Mouse (Mus musculus): ENCODE data around the gene Stambpl1. TPM values are rescaled to one million over a fixed set of nuclear protein-coding genes. Genes with fewer than 3 reads are reported as not detected.
A peak's percentile ranks its signal among the peaks of the same experiment; 100 is the strongest.

The Stambpl1 gene
- polyA plus RNA-seq (2014; fragmentation: Nextera tagmentation; extraction: Ambion mirVana) = 11.9 and 12.0 TPM in 2 replicates

DNA sequence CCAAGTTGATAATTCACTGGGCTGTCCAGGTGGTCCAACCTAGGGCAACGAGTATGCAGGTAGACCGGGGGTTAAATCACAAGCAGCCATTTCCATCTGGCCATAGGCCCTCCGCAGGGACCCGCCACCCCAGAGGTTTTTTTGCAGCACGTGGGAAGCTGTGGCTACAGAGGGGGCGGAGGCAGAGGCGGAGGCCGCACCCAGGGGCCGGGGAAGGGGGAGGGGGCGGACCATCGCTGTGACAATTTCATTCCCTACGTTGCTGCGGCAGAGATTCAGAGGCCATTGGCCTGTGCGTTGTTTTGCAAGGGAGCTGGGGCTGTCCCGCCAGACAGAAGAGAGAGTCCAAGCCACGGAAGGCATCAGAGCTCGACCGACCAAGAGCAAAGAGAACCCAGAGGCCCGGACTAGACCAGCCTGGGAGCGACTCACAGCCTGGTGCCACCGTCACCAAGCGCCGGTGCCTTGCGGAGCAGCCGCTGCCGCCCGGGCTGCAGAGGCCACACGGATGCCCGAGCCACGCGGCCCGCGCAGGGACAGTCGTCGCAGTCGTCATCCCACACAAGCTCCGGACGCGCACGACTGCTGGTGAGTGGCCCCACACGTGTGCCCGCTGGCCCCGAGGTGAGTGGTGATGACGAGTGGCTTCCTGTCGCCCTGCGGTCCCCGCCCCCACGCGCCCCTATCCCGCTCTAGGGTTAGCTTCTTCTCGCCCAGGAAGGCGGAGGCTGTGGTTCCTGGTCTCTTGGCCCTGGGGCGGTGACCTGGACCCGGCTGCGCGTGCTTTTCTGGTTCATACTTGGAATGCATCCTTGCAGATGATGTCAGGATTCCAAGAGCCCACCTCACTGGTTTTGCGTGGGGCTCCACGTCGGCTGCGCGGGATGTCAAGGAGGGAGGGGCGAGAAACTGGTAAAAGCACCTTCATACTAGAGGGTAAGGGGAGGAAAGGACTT lies at the start of gene Stambpl1:
Stambpl1 (plus strand) TSS at position 222 of the 956 bp plus-strand sequence.
- Histone ChIP-seq H3K36me3 (ENCODE audit: control insufficient read depth, insufficient read depth, low read length) (no peaks in the 10 kb centered on the region), H3K9ac (ENCODE audit: low read length) (peak within 1 kb of the TSS; percentile 64), H3K27ac (replicated peaks; ENCODE audit: low read depth, low read length) (peak within 1 kb of the TSS; percentile 14), H3K4me3 (ENCODE audit: low read depth, low read length) (peak within 1 kb of the TSS; percentile 67), H3K27me3 (ENCODE audit: control insufficient read depth, insufficient read depth, low read length) (no peaks in the 10 kb centered on the region), H3K9me3 (ENCODE audit: control insufficient read depth, low read length) (no peaks in the 10 kb centered on the region), H3K4me1 (ENCODE audit: control insufficient read depth, insufficient read depth, low read length) (peaks cover 15% of the 10 kb centered on the region; the same call in 1 of the 2 replicates), H3K4me2 (ENCODE audit: low read depth, severe bottlenecking) (peak within 1 kb of the TSS; percentile 87)
- peak; percentile 64 for ATAC-seq (ENCODE audit: insufficient number of reproducible peaks, low FRiP score, low TSS enrichment, low read depth)
- WGBS = 1% methylated on average over 62 of the region's 62 CpGs
- peak; percentile 75 for DNase-seq (ENCODE audit: low spot score)

DNA sequence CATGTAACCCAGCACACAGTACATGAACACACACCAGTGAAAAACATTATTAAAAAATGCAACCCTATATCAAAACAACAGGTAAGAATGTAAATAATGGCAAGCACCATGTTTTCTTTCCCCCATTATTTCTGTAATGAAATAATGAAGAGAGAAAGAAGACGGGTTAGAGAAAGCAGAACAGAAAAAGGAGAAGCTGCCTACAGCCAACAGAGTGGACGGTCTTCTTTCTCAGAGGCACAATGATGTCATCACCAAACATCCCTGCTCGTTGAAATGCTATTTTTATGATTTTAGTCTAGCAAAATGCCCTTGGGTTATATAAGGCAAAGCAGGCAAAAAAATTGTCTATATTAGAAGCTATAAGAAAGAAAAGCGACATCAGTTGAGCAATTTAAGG lies 43.6 kb upstream of the Stambpl1 start:
- Histone ChIP-seq H3K9me3 (ENCODE audit: control insufficient read depth, low read length) (no peaks in the 10 kb centered on the region), H3K4me2 (ENCODE audit: low read depth, severe bottlenecking) (no peak overlapping the region), H3K9ac (ENCODE audit: low read length) (no peak overlapping the region), H3K4me1 (ENCODE audit: control insufficient read depth, insufficient read depth, low read length) (no peaks in the 10 kb centered on the region), H3K36me3 (ENCODE audit: control insufficient read depth, insufficient read depth, low read length) (no peaks in the 10 kb centered on the region), H3K4me3 (ENCODE audit: low read depth, low read length) (no peak overlapping the region), H3K27me3 (ENCODE audit: control insufficient read depth, insufficient read depth, low read length) (no peaks in the 10 kb centered on the region), H3K27ac (replicated peaks; ENCODE audit: low read depth, low read length) (no peak overlapping the region)
- no peak for ATAC-seq (ENCODE audit: insufficient number of reproducible peaks, low FRiP score, low TSS enrichment, low read depth)
- no peak for DNase-seq (ENCODE audit: low spot score)
- WGBS = 83% methylated on average over 4 of the region's 4 CpGs

DNA sequence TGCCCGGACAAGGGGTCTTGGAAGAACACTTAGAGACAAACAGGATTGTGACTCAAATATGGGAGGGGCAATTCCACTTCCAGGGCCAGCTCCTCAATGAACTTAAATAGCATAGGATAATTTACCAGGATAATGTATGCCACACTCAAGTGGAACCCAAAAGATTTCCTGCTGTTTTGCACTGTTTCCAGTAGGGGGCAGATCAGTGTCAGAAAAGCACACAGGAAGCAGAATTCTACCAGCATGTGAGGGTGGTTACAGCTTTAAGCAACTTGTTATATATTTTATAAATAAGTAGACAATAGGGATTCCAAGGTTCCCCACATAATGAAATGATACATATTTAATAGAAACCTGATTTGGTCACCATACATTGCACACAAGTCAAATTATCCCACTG lies 40.1 kb upstream of the Stambpl1 start:
- no peaks in the 10 kb centered on the region for H3K36me3 ChIP-seq (ENCODE audit: control insufficient read depth, insufficient read depth, low read length)
- DNase-seq (ENCODE audit: low spot score) (no peak), ATAC-seq (ENCODE audit: insufficient number of reproducible peaks, low FRiP score, low TSS enrichment, low read depth) (no peak)
- WGBS = 60% methylated on average over 1 of the region's 1 CpGs
- no peak overlapping the region for H3K4me3 ChIP-seq (ENCODE audit: low read depth, low read length)
- no peaks in the 10 kb centered on the region for H3K27me3 ChIP-seq (ENCODE audit: control insufficient read depth, insufficient read depth, low read length)
- no peak overlapping the region for H3K4me2 ChIP-seq (ENCODE audit: low read depth, severe bottlenecking)
- H3K4me1 ChIP-seq (ENCODE audit: control insufficient read depth, insufficient read depth, low read length) = no peaks in the 10 kb centered on the region
- H3K9ac ChIP-seq (ENCODE audit: low read length) = no peak overlapping the region
- H3K9me3 ChIP-seq (ENCODE audit: control insufficient read depth, low read length) = no peaks in the 10 kb centered on the region
- no peak overlapping the region for H3K27ac ChIP-seq (replicated peaks; ENCODE audit: low read depth, low read length)

DNA sequence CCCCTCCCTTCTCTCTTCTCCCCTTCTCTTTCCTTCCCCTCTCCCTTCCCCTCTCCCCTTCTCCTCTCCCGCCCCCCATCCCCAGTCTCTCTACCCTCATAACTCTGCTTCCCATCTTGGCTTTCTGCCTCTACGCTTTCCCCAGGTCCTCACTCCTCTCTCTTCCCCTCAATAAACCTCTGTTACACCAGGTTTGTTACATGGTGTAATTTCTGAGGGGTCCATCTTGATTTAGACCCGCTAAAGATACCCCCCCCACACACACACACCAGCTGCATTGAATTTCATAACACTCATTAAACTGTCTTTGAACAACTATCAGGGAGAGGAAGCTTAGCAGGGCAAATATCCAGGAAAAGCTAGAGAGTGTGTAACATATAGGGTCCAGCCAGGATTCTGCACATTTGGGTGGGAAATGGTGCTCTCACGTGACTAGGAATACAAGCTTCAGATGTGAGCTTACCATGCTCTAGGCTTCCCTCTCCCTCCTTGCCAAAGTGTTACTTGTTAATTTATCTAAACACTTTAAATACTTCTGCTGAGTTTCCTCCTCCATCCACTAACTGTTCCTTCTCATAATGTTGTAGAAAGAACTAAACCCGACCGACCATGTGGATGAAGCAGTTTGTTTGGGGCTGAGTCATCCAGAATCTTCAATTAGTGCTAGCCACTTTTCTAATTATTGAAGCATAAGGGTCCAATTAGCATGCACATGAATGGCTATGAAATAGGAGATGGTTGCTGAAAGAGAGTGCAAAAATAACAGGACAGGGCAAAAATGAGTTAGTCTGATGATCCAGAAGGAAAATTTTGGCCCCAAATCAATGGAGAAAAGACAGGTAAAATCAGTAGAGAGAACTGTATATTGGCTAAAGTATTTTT lies 38.5 kb upstream of the Stambpl1 start:
- 36% methylated on average over 6 of the region's 6 CpGs for WGBS
- Histone ChIP-seq H3K4me2 (ENCODE audit: low read depth, severe bottlenecking) (no peak overlapping the region), H3K9ac (ENCODE audit: low read length) (no peak overlapping the region), H3K4me3 (ENCODE audit: low read depth, low read length) (no peak overlapping the region), H3K27ac (replicated peaks; ENCODE audit: low read depth, low read length) (no peak overlapping the region), H3K9me3 (ENCODE audit: control insufficient read depth, low read length) (no peaks in the 10 kb centered on the region), H3K36me3 (ENCODE audit: control insufficient read depth, insufficient read depth, low read length) (no peaks in the 10 kb centered on the region), H3K4me1 (ENCODE audit: control insufficient read depth, insufficient read depth, low read length) (no peaks in the 10 kb centered on the region), H3K27me3 (ENCODE audit: control insufficient read depth, insufficient read depth, low read length) (no peaks in the 10 kb centered on the region)
- ATAC-seq (ENCODE audit: insufficient number of reproducible peaks, low FRiP score, low TSS enrichment, low read depth) = no peak
- DNase-seq (ENCODE audit: low spot score) = no peak

DNA sequence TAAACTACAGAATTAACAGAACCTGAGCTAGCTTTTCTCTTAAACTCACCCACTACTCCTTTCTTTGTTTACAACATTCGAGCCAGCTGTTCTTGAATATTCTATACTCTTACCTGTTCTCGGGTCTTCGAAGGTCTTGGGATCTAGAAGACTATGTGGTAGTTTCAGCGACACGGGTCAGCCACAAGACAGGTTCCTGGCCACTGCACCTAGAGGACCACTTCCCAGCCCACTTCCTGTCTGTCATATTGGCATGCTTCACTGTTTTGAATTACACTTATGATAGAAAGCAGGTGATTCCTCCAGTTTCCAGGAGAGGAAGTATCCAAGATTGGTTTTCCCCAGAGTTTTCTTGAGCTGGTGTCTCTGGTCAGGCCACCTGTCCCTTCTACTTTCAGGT lies 29.3 kb upstream of the Stambpl1 start:
- Histone ChIP-seq H3K4me3 (ENCODE audit: low read depth, low read length) (no peak overlapping the region), H3K4me2 (ENCODE audit: low read depth, severe bottlenecking) (no peak overlapping the region), H3K4me1 (ENCODE audit: control insufficient read depth, insufficient read depth, low read length) (no peaks in the 10 kb centered on the region), H3K9ac (ENCODE audit: low read length) (no peak overlapping the region), H3K27ac (replicated peaks; ENCODE audit: low read depth, low read length) (no peak overlapping the region), H3K27me3 (ENCODE audit: control insufficient read depth, insufficient read depth, low read length) (no peaks in the 10 kb centered on the region), H3K36me3 (ENCODE audit: control insufficient read depth, insufficient read depth, low read length) (no peaks in the 10 kb centered on the region), H3K9me3 (ENCODE audit: control insufficient read depth, low read length) (no peaks in the 10 kb centered on the region)
- ATAC-seq (ENCODE audit: insufficient number of reproducible peaks, low FRiP score, low TSS enrichment, low read depth) (no peak), DNase-seq (ENCODE audit: low spot score) (no peak)
- 86% methylated on average over 5 of the region's 5 CpGs for WGBS

DNA sequence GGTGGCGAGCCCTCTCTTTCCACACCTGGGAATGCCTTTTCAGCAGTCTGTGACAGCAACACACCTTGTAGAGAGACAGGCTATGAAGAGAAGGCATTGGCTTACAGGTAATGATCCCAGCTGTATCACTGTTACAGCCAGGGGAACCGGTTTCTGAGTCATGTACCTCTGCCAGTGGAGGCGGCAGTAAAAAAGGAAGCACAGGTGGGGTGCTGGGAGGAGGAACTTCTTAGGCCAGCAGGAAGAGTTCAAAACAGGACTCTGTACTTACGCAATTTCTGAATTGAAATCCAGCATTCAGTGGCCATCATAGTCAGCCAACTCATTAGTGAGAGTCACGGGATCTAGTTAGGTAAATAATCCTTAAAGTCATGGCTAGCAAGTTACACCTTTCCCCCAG lies 26.1 kb upstream of the Stambpl1 start, which contains the start of gene Ankrd22:
Ankrd22 (minus strand) TSS at position 163 of the 400 bp plus-strand sequence.
- Histone ChIP-seq H3K4me2 (ENCODE audit: low read depth, severe bottlenecking) (no peak within 1 kb of the TSS), H3K36me3 (ENCODE audit: control insufficient read depth, insufficient read depth, low read length) (no peaks in the 10 kb centered on the region), H3K4me3 (ENCODE audit: low read depth, low read length) (no peak within 1 kb of the TSS), H3K9me3 (ENCODE audit: control insufficient read depth, low read length) (no peaks in the 10 kb centered on the region), H3K27ac (replicated peaks; ENCODE audit: low read depth, low read length) (no peak within 1 kb of the TSS), H3K9ac (ENCODE audit: low read length) (no peak within 1 kb of the TSS), H3K4me1 (ENCODE audit: control insufficient read depth, insufficient read depth, low read length) (no peaks in the 10 kb centered on the region), H3K27me3 (ENCODE audit: control insufficient read depth, insufficient read depth, low read length) (no peaks in the 10 kb centered on the region)
- WGBS = 65% methylated on average over 5 of the region's 5 CpGs
- no peak for DNase-seq (ENCODE audit: low spot score)
- no peak for ATAC-seq (ENCODE audit: insufficient number of reproducible peaks, low FRiP score, low TSS enrichment, low read depth)

DNA sequence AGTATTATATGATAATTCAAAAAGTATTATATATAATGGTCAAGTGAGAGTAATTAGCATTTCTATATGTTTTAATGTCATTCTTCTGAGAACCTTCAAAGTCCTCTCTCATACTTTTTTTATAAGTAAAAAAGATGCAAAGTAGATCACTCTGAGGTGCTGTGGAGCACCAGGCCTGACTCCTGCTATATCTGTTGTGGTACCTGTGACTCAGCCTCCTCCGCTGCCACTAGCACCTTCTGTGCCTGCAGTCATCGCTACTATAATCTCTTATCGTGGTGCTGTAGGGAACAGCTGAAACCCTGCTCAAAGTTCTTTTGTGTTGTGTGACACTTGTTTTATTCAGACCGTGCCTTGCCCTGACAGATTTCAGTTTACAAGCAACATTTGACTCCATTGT lies 25.6 kb upstream of the Stambpl1 start:
- Histone ChIP-seq H3K36me3 (ENCODE audit: control insufficient read depth, insufficient read depth, low read length) (no peaks in the 10 kb centered on the region), H3K4me1 (ENCODE audit: control insufficient read depth, insufficient read depth, low read length) (no peaks in the 10 kb centered on the region), H3K27ac (replicated peaks; ENCODE audit: low read depth, low read length) (no peak overlapping the region), H3K4me3 (ENCODE audit: low read depth, low read length) (no peak overlapping the region), H3K27me3 (ENCODE audit: control insufficient read depth, insufficient read depth, low read length) (no peaks in the 10 kb centered on the region), H3K9ac (ENCODE audit: low read length) (no peak overlapping the region), H3K4me2 (ENCODE audit: low read depth, severe bottlenecking) (no peak overlapping the region), H3K9me3 (ENCODE audit: control insufficient read depth, low read length) (no peaks in the 10 kb centered on the region)
- 0 out of 2 replicates have a peak, but pooled peaks have one; percentile 26 for ATAC-seq (ENCODE audit: insufficient number of reproducible peaks, low FRiP score, low TSS enrichment, low read depth)
- no peak for DNase-seq (ENCODE audit: low spot score)
- WGBS = 88% methylated on average over 4 of the region's 4 CpGs

DNA sequence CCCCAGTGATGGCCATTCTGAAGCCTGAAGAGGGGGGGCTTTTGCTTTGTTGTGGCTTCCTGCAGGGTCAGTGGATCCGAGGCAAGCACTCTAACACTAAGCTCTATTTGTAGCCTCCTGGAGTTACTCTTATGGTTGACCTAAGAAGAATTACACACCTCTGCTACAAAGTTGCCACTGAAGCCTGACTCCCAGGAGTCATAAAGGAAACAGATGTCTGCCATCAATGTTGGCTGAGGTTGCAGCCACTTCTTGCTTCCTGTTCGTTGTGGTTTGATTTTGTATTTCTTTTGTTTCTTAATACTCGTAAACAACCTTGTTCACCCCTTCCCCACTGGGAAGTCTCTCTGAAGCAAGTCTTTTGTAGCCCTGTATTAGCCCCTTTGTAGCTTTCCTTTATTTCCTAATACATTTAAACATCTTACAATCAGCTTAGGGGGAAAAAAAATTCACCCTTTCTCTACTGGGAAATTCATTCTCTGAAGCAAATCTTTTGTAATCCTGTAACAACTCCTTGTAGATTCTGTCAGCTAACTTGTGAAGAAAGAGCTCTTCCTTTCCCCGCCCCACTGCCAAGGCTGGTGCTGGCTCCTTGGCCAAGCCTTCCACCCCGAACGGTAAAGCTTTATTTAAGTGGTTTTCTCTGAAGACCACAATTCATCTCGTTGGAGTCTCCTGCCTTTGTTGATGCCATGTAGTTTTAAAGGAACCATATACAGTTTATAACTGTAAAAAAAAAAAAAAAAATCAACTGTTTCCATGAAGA lies 23.9 kb upstream of the Stambpl1 start:
- ATAC-seq (ENCODE audit: insufficient number of reproducible peaks, low FRiP score, low TSS enrichment, low read depth) (no peak), DNase-seq (ENCODE audit: low spot score) (no peak)
- no peak overlapping the region for H3K4me3 ChIP-seq (ENCODE audit: low read depth, low read length)
- no peaks in the 10 kb centered on the region for H3K27me3 ChIP-seq (ENCODE audit: control insufficient read depth, insufficient read depth, low read length)
- WGBS = 50% methylated on average over 7 of the region's 7 CpGs
- H3K4me2 ChIP-seq (ENCODE audit: low read depth, severe bottlenecking) = no peak overlapping the region
- H3K27ac ChIP-seq (replicated peaks; ENCODE audit: low read depth, low read length) = no peak overlapping the region
- H3K36me3 ChIP-seq (ENCODE audit: control insufficient read depth, insufficient read depth, low read length) = no peaks in the 10 kb centered on the region
- no peaks in the 10 kb centered on the region for H3K4me1 ChIP-seq (ENCODE audit: control insufficient read depth, insufficient read depth, low read length)
- no peak overlapping the region for H3K9ac ChIP-seq (ENCODE audit: low read length)
- H3K9me3 ChIP-seq (ENCODE audit: control insufficient read depth, low read length) = no peaks in the 10 kb centered on the region
